Comparison of ENCODE assay signal across 9 mouse cellular contexts in genomic region chr6:59483587-59483986, GRCm38 (mm10). TPM values are rescaled to one million over a fixed set of nuclear protein-coding genes. Genes with fewer than 3 reads are reported as not detected.
A peak's percentile ranks its signal among the peaks of the same experiment; 100 is the strongest.
DNase-seq lines count a peak whose midpoint lies in the region; ATAC-seq lines count a peak whose summit lies in the region.
"Had no signal": no experiment of that assay in that cellular context is flagged by ENCODE, and none has a peak within 500 bp of the region (broad histone marks: within the 10 kb centered on the region; RNA-seq: fewer than 3 reads in every experiment).

No protein-coding gene starts in this region.

- H3K4me1 ChIP-seq in forebrain, embryonic 14.5 days (ENCODE audit: control insufficient read depth, insufficient read depth, low read length): no peaks in the 10 kb centered on the region
- no peaks in the 10 kb centered on the region for H3K4me1 ChIP-seq in intestine, embryonic 16.5 days (ENCODE audit: control insufficient read depth, insufficient read depth, low read length)
- H3K4me1 ChIP-seq in midbrain, embryonic 16.5 days (ENCODE audit: control insufficient read depth, insufficient read depth, low read length): no peaks in the 10 kb centered on the region; the same call in 1 of the 2 replicates
- H3K4me1 ChIP-seq: lung, embryonic 15.5 days had no signal

- peak; percentile 83 for ATAC-seq in forebrain, embryonic 14.5 days
- peak; percentile 86 for ATAC-seq in intestine, embryonic 16.5 days
- peak; percentile 84 for ATAC-seq in midbrain, embryonic 16.5 days
- ATAC-seq in erythroblast, adult 5-6 weeks (replicated peaks; ENCODE audit: low FRiP score, poor library complexity, severe bottlenecking): no peak

- WGBS in forebrain, embryonic 14.5 days: 12% methylated on average over 3 of the region's 3 CpGs
- WGBS in intestine, embryonic 16.5 days: 13% methylated on average over 3 of the region's 3 CpGs
- WGBS in midbrain, embryonic 16.5 days: 19% methylated on average over 3 of the region's 3 CpGs

- H3K4me3 ChIP-seq in forebrain, embryonic 14.5 days (ENCODE audit: low read depth, low read length): no peak overlapping the region
- no peak overlapping the region for H3K4me3 ChIP-seq in intestine, embryonic 16.5 days (ENCODE audit: low read length)
- H3K4me3 ChIP-seq in midbrain, embryonic 16.5 days (ENCODE audit: low read depth, low read length): no peak overlapping the region
- H3K4me3 ChIP-seq: lung, embryonic 15.5 days had no signal

- H3K27ac ChIP-seq in forebrain, embryonic 14.5 days (ENCODE audit: low read depth, low read length): no peak overlapping the region
- H3K27ac ChIP-seq in intestine, embryonic 16.5 days (ENCODE audit: low read length): no peak overlapping the region
- H3K27ac ChIP-seq in midbrain, embryonic 16.5 days (ENCODE audit: low read length): no peak overlapping the region
- H3K27ac ChIP-seq: lung, embryonic 15.5 days had no signal

- peak; percentile 2 to 22 for DNase-seq in spleen, postnatal 36 days (ENCODE audit: low spot score in 2 of 2)
- no peak for DNase-seq in spleen, postnatal 4 days (ENCODE audit: low spot score in 2 of 2)
- DNase-seq in c-Kit-positive CD71-positive TER-119-negative erythroid progenitor cells, embryonic 14.5 days (ENCODE audit: low read depth): peak; percentile 1
- peak; percentile 76 for DNase-seq in forebrain, embryonic 14.5 days (ENCODE audit: low spot score)
- peak; percentile 26 to 63 for DNase-seq in left cerebral cortex, postnatal 14 days (ENCODE audit: low spot score in 2 of 2)

- H3K9me3 ChIP-seq in forebrain, embryonic 14.5 days (replicated peaks; ENCODE audit: control insufficient read depth, low read length): no peaks in the 10 kb centered on the region
- no peaks in the 10 kb centered on the region for H3K9me3 ChIP-seq in intestine, embryonic 16.5 days (ENCODE audit: control insufficient read depth, low read length)
- no peaks in the 10 kb centered on the region for H3K9me3 ChIP-seq in midbrain, embryonic 16.5 days (replicated peaks; ENCODE audit: control insufficient read depth, low read length, poor library complexity, severe bottlenecking)
- H3K9me3 ChIP-seq: lung, embryonic 15.5 days had no signal

- intact Hi-C loops in left cerebral cortex, postnatal 14 days (cut with DNase I): loop anchor here (2.0 kb wide), 1 partner anchor 233 kb away; no protein-coding TSS in a partner anchor

- no peak overlapping the region for H3K9ac ChIP-seq in forebrain, embryonic 14.5 days (ENCODE audit: low read length)
- no peak overlapping the region for H3K9ac ChIP-seq in intestine, embryonic 16.5 days (ENCODE audit: low read depth, low read length)
- no peak overlapping the region for H3K9ac ChIP-seq in midbrain, embryonic 16.5 days (ENCODE audit: low read depth, low read length)
- H3K9ac ChIP-seq: lung, embryonic 15.5 days had no signal

- no peaks in the 10 kb centered on the region for H3K27me3 ChIP-seq in forebrain, embryonic 14.5 days (replicated peaks; ENCODE audit: control insufficient read depth, insufficient read depth, low read length)
- no peaks in the 10 kb centered on the region for H3K27me3 ChIP-seq in intestine, embryonic 16.5 days (replicated peaks; ENCODE audit: control insufficient read depth, insufficient read depth, low read length)
- H3K27me3 ChIP-seq in midbrain, embryonic 16.5 days (ENCODE audit: control insufficient read depth, insufficient read depth, low read depth, low read length): no peaks in the 10 kb centered on the region
- H3K27me3 ChIP-seq: lung, embryonic 15.5 days had no signal

- no peaks in the 10 kb centered on the region for H3K36me3 ChIP-seq in forebrain, embryonic 14.5 days (ENCODE audit: control insufficient read depth, insufficient read depth, low read length)
- H3K36me3 ChIP-seq in intestine, embryonic 16.5 days (ENCODE audit: control insufficient read depth, insufficient read depth, low read length): no peaks in the 10 kb centered on the region
- H3K36me3 ChIP-seq in midbrain, embryonic 16.5 days (ENCODE audit: control insufficient read depth, insufficient read depth, low read length): no peaks in the 10 kb centered on the region
- H3K36me3 ChIP-seq: lung, embryonic 15.5 days had no signal

- no peak overlapping the region for H3K4me2 ChIP-seq in forebrain, embryonic 14.5 days (ENCODE audit: low read length)
- no peak overlapping the region for H3K4me2 ChIP-seq in intestine, embryonic 16.5 days (ENCODE audit: low read depth, low read length)
- H3K4me2 ChIP-seq in midbrain, embryonic 16.5 days (ENCODE audit: low read length): no peak overlapping the region
- H3K4me2 ChIP-seq: lung, embryonic 15.5 days had no signal

RNA-seq across cellular contexts. Expression of gene Gprin3, which starts 57.5 kb away (rescaled TPM):
- polyA plus RNA-seq in forebrain, embryonic 14.5 days (2014; fragmentation: Nextera tagmentation; extraction: Ambion mirVana): 1.9 and 3.2 TPM in 2 replicates
- polyA plus RNA-seq in intestine, embryonic 16.5 days (2015; fragmentation: Nextera tagmentation; extraction: Ambion mirVana): 6.1 and 6.4 TPM in 2 replicates
- total RNA-seq in left cerebral cortex, postnatal 14 days (2021): 10 to 100 TPM; 11.7 to 14.0 TPM
- 11.2 and 12.9 TPM in 2 replicates for polyA plus RNA-seq in midbrain, embryonic 16.5 days (2015; fragmentation: Nextera tagmentation; extraction: Ambion mirVana)
- not detected in 2 replicates for total RNA-seq in erythroblast, adult 5-6 weeks (2015; ENCODE audit: low replicate concordance)
- 0.09 and 0.14 TPM in 2 replicates for total RNA-seq in erythroblast, adult 5-6 weeks (2017; ENCODE audit: low replicate concordance)

Comparison
In these comparisons a context has a peak if more than half of its experiments do, and no peak if none do; other contexts are left out.
1. DNase-seq: peak in spleen, postnatal 36 days (2 of 2), c-Kit-positive CD71-positive TER-119-negative erythroid progenitor cells, embryonic 14.5 days (single experiment), forebrain, embryonic 14.5 days (single experiment) and left cerebral cortex, postnatal 14 days (2 of 2); none in spleen, postnatal 4 days (0 of 2).